Mouse (Mus musculus): Measurements from ENCODE around the gene Tmem211.

DNA sequence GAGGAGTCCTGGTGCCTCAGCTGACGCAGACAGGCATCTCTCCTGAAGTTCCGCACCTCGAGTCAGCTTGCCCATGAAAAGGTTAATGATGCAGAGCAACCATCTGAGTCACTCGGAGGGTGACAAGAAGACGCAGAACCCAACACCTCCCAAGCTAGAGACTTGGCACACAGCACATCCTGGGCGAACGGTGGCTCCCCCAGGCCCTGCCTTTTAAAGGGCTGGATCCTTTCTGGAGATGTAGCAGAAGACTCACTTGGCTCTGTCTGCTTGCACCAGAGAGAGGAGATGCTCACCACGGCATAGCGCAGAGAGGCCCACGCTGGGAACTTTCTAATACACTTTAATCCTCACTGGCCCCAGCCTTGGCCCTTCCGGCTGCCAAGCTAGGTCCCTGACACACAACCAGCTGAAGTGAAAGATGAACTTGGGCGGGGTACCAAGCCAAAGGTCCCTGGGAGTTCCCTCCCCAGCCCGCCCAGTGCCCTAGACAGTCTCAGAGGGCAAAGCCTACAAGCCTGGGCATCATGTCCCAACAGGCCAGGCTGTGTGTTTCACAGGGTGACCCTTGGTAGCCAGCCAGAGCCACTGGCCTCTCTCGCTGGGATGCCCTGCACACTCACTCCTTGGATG is 10.3 kb upstream of the Tmem211 start:
- TF ChIP-seq CTCF (IDR thresholded peaks at IDR 0.05; ENCODE audit: borderline replicate concordance, extremely low read depth, insufficient read depth, insufficient read length) (no peak), POLR2A (IDR thresholded peaks at IDR 0.05; ENCODE audit: borderline replicate concordance, extremely low read depth, insufficient read depth, insufficient read length, poor library complexity, severe bottlenecking) (no peak)

Data from brain, embryonic 14.5 days (tissue).